Mouse (Mus musculus) heart, adult 2 months (tissue): ENCODE results near the gene Fibin. TPM values are rescaled to one million over a fixed set of nuclear protein-coding genes. Genes with fewer than 3 reads are reported as not detected.

Source experiments
- DNase-seq, 2 experiments: peaks; one replicate each; pipeline ENCODE4 v3.0.0; 2021
- H3K27ac ChIP-seq: fragments of 200-600 bp; 2 replicates; pipeline ENCODE4 v1.8.1; 2022
- H3K27me3 ChIP-seq: fragments of 200-500 bp; 2 replicates; pipeline ENCODE4 v1.6.1; 2012; ENCODE audit warnings: mild to moderate bottlenecking, low read length, inconsistent platforms, mixed read lengths; ENCODE audit not compliant: control insufficient read depth, insufficient read depth
- H3K36me3 ChIP-seq: fragments of 200-500 bp; 2 replicates; pipeline ENCODE4 v1.6.1; 2012; ENCODE audit warnings: low read length, inconsistent platforms; ENCODE audit not compliant: control insufficient read depth, insufficient read depth
- H3K4me1 ChIP-seq: fragments of 200-500 bp; 2 replicates; pipeline ENCODE4 v1.6.1; 2011; ENCODE audit warnings: low read length; ENCODE audit not compliant: control insufficient read depth, insufficient read depth
- H3K4me3 ChIP-seq: fragments of 200-600 bp; 2 replicates; pipeline ENCODE4 v1.8.1; 2022
- H3K79me2 ChIP-seq: fragments of 200-500 bp; replicated peaks from 2 replicates; pipeline ENCODE4 v1.6.1; 2012; ENCODE audit warnings: mild to moderate bottlenecking, inconsistent platforms, low read length, moderate library complexity, mixed read lengths; ENCODE audit not compliant: control insufficient read depth, insufficient read depth
- H3K9ac ChIP-seq: fragments of 200-500 bp; 2 replicates; pipeline ENCODE4 v1.6.1; 2012; ENCODE audit warnings: low read depth, mild to moderate bottlenecking, control low read depth, inconsistent platforms, low read length, mixed read lengths
- CTCF ChIP-seq: fragments of 200-600 bp; IDR thresholded peaks from 2 replicates; pipeline ENCODE4 v1.8.1; 2022; ENCODE audit warnings: antibody characterized with exemption, mild to moderate bottlenecking, moderate library complexity
- EP300 ChIP-seq: fragments of 200-500 bp; IDR thresholded peaks from 2 replicates; pipeline ENCODE4 v1.6.1; 2011; ENCODE audit warnings: low read depth, low read length, control low read depth; ENCODE audit not compliant: insufficient read depth
- POLR2A ChIP-seq: fragments of 200-500 bp; IDR thresholded peaks from 2 replicates; pipeline ENCODE4 v1.6.1; 2011; ENCODE audit warnings: mild to moderate bottlenecking, low read depth, low read length, control low read depth; ENCODE audit not compliant: insufficient read depth
- WGBS: fragments of 180-500 bp; shearing (Covaris S2); methylation state at CpG from one replicate; pipeline ENCODE4 v1.1.7; 2018; 5-methylcytosine and 5-hydroxymethylcytosine counted together
- intact Hi-C: fragments of 180-260 bp; cut with DNase I; formaldehyde crosslinking; loops from one replicate; pipeline ENCODE4 v1.15.1; 2025
- polyA plus RNA-seq: library from polyadenylated mRNA; depleted of rRNA; stranded (reverse); fragments of >200 nt; gene quantifications from 2 replicates; pipeline ENCODE4 v1.2.3, GENCODE M21; 2012
- total RNA-seq, 2 experiments: library from RNA; stranded (reverse); gene quantifications; 2 replicates each; pipeline ENCODE4 v1.2.3; 2021

The Fibin gene
- total and polyA plus RNA-seq, 3 experiments, result 5.8 to 7.7 (median 6.2) TPM

DNA sequence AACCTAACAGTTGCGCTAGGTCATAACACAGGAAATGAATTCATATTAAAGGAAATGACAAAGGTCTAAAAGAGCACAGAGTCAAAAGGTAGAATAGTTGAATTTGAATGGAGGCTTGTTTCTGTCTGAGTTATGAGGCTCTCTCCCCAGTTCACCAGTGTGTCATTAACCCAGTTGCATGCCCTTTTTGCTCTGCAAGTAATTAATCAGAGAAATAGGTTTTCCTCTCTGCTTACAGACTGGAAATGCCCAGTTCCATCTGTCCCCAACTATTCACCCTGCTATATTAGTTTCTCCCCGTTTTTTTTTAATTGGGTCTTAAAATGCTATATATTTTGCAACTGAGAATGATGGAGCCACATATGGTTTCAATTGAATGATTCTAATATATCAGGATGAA is 16.8 kb upstream of the Fibin start:
- H3K4me1 ChIP-seq, result no peaks in the 10 kb centered on the region
- H3K9ac ChIP-seq, result no peak overlapping the region
- no peaks in the 10 kb centered on the region for H3K79me2 ChIP-seq
- no peak for DNase-seq
- intact Hi-C loops, result no loop called here
- H3K27me3 ChIP-seq, result no peaks in the 10 kb centered on the region
- no peaks in the 10 kb centered on the region for H3K36me3 ChIP-seq
- WGBS, result 66% methylated on average over 2 of the region's 2 CpGs
- no peak overlapping the region for H3K4me3 ChIP-seq
- H3K27ac ChIP-seq, result no peak overlapping the region
- TF ChIP-seq CTCF, result no peak
- TF ChIP-seq POLR2A, result no peak
- no peak for TF ChIP-seq EP300

DNA sequence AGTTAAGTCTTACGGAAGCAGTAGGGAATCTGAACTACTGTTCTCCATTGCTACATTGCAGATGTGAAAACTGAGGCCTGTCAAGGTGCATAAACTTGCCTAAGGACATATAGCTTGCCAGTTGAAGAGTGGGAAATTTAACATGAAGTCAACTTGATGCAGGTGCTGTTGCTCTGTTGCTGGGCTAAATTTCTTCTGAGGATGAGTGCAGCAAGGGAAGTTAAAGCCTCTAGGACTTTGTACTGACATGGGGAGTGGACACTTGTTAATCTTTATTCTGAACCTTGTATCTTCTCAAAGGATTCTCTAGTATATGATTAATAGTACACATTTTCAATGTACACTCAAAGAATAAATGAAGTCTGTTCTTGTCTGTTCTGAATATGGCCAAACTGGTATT is 13.7 kb upstream of the Fibin start:
- Histone ChIP-seq H3K36me3 (no peaks in the 10 kb centered on the region), H3K9ac (no peak overlapping the region), H3K4me3 (no peak overlapping the region), H3K27me3 (no peaks in the 10 kb centered on the region), H3K27ac (no peak overlapping the region), H3K4me1 (no peaks in the 10 kb centered on the region; the same call in 1 of the 2 replicates), H3K79me2 (no peaks in the 10 kb centered on the region)
- 88% methylated on average over 1 of the region's 1 CpGs for WGBS
- intact Hi-C loops, result no loop called here
- DNase-seq, result no peak
- TF ChIP-seq EP300 (no peak), CTCF (no peak), POLR2A (no peak)

DNA sequence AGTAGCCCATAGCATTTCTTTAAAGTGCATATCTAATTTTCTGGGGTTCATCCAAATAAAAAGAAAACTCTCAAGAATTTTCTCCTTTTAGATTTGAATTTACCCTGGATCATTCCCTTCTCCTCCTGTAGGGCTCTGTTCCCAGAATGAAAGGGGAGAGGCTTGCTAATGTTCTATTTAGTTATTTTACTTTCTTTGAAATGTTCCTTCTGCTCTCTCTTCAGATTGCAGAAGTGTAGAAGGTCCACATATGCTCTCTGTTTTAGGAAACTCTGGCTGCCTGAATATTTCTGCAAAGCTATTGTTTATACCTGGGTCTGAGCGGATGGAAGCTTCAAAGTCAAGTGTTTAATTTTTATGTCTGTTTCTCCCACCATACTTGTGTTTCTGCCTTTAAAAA is 12.5 kb upstream of the Fibin start:
- TF ChIP-seq EP300 (no peak), POLR2A (no peak), CTCF (0 out of 2 replicates have a peak, but pooled peaks have one; percentile 6)
- Histone ChIP-seq H3K27ac (no peak overlapping the region), H3K79me2 (no peaks in the 10 kb centered on the region), H3K4me1 (no peaks in the 10 kb centered on the region; the same call in 1 of the 2 replicates), H3K27me3 (no peaks in the 10 kb centered on the region), H3K36me3 (no peaks in the 10 kb centered on the region), H3K4me3 (no peak overlapping the region), H3K9ac (no peak overlapping the region)
- WGBS, result 84% methylated on average over 1 of the region's 1 CpGs
- no peak for DNase-seq
- intact Hi-C loops, result no loop called here

DNA sequence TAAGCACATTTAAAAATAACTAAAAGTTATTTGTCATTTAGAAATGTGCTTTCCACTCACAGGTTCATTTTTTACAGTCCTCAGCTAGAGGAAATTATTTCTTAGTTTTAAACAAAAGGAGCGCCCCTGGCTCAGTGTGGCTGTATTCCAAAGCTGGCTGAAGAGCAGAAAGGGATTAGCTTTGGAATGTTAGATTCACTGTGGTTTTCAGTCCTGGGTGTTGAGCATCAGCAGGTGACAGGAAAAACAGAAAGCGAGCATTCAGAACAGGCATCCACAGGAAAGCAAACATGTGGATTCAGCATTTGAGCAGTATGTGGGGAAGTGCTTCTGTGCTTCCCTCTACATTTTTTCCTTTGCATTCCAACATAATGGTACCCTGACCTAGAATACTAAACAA is 10.2 kb upstream of the Fibin start:
- DNase-seq, result no peak
- Histone ChIP-seq H3K36me3 (no peaks in the 10 kb centered on the region), H3K27me3 (no peaks in the 10 kb centered on the region), H3K4me1 (no peaks in the 10 kb centered on the region; the same call in 1 of the 2 replicates), H3K4me3 (no peak overlapping the region), H3K79me2 (no peaks in the 10 kb centered on the region), H3K27ac (no peak overlapping the region), H3K9ac (no peak overlapping the region)
- intact Hi-C loops, result no loop called here
- TF ChIP-seq POLR2A (no peak), CTCF (no peak), EP300 (no peak)
- 59% methylated on average over 2 of the region's 2 CpGs for WGBS

DNA sequence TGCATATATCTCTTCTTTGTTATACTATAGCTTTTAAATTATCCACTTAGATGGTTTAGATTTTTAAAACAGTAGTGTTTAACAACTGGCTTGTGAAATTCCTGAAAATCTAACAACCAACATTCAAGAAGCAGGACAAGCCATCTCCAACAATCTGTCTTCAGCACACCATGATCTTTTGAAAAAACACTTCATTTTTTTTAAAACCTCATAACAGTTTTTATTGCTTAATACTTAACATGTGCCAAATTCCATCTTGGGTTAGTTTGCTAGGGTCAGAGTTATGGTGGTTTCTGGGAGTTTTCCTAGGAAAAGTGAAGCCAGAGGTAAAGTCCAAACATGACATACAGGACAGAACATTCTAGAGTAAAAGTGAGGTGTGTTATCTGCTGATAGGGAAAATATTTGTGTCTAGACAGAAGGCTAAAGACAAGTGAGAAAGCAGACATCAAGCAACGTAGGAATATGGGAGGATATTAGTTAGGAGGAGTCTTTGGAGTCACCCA is 4.5 kb upstream of the Fibin start:
- no peak overlapping the region for H3K9ac ChIP-seq
- H3K4me3 ChIP-seq, result no peak overlapping the region
- no peak for TF ChIP-seq POLR2A
- TF ChIP-seq CTCF, result no peak
- TF ChIP-seq EP300, result no peak
- H3K27me3 ChIP-seq, result no peaks in the 10 kb centered on the region
- WGBS, result 34% methylated on average over 1 of the region's 1 CpGs
- H3K79me2 ChIP-seq, result no peaks in the 10 kb centered on the region
- no peak overlapping the region for H3K27ac ChIP-seq
- DNase-seq, result no peak
- no peaks in the 10 kb centered on the region for H3K4me1 ChIP-seq
- no peaks in the 10 kb centered on the region for H3K36me3 ChIP-seq
- intact Hi-C loops, result no loop called here

DNA sequence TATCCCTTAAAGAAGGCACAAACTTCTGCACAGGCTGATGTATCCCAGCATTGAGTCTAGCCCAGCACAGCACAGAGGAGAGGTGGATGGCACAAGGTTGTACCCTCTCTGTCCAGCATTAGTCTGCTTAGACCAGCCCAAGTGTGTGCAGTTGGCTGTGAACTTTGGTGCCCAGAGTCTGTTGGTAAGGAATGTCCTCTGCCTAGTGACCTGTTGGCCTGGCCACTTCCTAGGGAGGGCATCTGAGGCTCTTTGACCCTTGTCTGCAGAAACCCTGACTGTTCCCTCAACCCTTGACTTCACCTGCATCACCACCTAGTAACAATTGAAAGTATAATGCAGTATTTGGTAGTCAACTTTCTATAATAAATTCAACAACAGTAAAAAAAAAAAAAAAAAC is 2.4 kb upstream of the Fibin start:
- Histone ChIP-seq H3K4me1 (no peaks in the 10 kb centered on the region), H3K9ac (no peak overlapping the region), H3K27me3 (no peaks in the 10 kb centered on the region), H3K79me2 (no peaks in the 10 kb centered on the region), H3K27ac (no peak overlapping the region), H3K4me3 (no peak overlapping the region), H3K36me3 (no peaks in the 10 kb centered on the region)
- intact Hi-C loops, result no loop called here
- no peak for DNase-seq
- TF ChIP-seq CTCF (no peak), EP300 (no peak), POLR2A (no peak)
